Mouse (Mus musculus): ENCODE measurements at regions not wholly inside any gene's neighbourhood (a gene's known extent, or its start where the extent isn't known, plus 50 kb on each side); places are given as distances from the start of the nearest gene placed in this dataset.

DNA sequence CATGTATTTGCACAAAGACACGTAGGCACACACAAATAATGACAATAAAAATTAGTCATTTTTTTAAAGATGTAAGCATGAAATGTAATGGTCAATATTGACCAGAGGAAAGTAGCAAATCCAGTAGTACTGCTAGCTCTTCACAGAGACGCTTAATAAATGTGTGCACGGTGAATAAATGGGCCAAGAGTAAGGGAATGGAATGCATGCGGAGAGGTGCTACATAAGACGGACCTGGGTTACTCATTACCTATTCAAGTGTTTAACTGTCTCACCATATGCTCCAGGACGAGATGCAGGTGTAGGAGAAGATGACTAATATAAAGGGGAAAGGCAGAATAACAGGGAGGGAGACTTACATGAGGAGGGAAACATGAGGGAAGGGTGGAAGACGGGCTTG, 182.4 kb upstream of the Atp5g3 start:
- DNase-seq, result no peak

DNA sequence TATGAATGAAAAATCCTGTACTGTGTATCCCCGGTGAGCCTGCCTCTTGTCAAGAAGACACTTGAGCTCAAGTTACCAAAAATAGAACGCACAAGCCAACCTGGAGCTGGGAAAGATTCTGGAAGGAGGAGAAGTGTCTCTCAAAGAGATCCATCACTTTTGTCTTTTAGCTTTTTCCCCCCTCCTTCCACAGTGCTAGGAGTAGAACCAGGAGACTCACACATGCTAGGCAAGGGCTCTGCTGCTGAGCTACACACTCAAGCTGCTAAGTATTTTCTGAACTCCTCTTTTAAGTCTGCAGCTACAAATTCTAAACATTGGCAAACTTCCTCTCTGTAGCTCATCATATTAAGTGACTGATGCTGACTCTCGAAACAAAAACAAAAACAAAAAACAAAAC, 176.2 kb upstream of the Atp5g3 start:
- no peak for DNase-seq

DNA sequence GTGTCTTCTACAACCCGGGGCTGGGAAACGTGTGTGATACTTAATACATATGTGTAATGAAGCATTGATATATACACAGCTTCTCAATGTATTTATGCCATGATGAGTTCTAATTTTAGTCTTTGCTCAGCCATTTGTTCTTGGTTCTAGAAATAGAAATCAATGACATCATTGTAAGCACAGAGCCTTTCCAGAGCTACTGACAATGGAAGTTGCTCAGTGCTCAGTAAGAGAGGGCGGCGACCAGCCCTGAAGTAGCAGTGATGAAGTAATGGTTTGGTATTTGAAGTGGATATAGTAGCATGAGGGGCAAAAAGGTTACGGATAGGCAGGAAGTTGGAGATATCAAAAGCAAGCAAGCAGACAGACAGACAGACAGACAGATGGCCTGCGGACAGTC, 173.8 kb upstream of the Atp5g3 start:
- no peak for DNase-seq

DNA sequence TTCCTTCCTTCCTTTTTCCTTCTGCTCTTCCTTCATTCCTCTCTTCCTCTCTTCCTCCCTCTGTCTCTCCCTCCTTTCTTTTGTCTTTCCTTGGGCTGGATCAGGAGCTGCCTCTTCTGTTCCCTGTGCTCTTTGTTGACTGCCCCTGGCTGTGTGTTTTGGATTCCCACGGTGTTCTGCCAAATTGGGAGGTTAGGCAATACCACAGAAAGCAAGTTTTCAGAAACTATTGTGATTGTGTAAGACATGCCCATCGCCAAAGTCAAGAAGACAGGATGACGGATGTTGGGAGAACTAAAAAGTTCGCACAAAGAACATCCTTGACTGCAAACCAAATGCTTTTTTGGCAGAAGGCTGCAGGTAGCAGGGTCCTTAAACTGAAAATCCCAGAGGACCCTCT, 165.6 kb upstream of the Atp5g3 start:
- DNase-seq, result no peak

DNA sequence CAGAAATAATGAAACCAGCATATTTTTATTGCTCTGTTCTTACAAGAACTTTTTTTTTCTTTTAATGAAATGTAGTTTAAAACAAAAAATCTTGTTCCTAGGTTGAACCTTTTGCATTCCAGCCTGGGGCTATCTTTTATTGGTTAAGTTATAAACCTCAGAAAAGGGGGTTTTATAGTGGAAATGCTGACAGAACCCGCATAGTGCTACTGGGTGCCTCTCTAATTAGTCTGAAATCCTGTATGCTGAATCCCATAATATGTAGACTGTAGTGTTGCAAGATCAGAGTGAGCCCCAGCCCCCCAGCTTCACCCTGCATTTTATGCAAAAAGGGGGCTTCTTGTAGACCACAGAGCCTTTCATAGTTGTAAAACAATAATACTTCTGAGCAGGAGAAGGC, 164.4 kb upstream of the Atp5g3 start:
- no peak for DNase-seq

DNA sequence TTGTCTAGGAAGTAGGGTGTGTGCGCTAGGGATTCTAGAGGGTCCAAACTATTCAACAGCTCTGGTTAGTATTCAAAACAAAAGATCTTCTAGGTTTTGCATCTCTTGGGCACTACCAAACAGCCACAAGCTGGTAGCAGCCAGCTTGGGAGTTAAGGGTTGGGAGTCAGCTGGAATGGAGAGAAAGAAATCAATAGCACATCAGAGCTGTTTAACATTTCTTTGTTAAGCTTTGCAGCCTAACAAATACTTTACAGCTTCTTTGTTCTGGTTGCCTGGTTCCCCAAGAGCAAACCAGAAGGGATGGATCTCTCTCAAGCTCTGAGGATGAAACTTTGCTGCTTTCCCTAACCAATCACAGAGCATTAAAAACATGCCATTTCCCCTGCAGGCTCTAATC, 162.3 kb upstream of the Atp5g3 start:
- DNase-seq, result no peak

DNA sequence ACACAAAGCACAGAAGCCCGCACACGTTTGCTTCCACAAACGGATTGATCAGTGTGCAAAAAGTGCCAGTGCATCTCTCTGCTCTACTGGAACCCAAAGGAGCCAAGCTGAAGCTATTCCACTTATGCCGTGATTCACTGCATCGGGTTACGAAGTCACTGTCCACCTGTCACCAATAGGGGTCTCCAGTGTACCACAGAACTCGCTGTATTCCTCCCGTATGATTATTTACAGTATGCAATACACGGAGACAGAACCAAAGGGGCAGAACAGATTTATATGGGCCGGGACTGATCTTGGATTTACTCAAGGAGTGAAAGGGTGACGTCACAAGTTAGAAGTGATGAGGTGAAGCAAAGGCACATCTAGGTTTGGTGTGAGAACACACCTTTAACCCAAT, 155.5 kb upstream of the Atp5g3 start:
- DNase-seq, result peak; percentile 61 to 74

DNA sequence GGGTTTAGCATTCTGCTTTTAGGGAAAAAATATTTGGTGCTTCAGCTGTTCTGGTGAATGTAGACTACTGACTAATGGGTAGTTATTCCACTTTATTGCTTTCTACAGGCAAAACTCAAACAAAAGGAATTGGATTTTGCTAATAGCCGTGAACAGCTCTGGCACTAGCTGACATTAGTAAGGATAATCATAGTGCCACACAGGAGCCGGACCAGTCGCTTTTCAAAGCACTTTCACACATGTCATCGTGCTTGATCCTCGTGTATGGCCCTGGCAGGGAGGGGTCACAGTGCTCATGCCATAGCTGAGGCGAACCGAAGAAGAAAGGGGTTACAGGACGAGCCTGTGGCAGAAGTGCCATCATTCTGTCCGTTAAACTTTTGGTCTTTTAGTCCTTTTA, 153.2 kb upstream of the Atp5g3 start:
- DNase-seq, result no peak

DNA sequence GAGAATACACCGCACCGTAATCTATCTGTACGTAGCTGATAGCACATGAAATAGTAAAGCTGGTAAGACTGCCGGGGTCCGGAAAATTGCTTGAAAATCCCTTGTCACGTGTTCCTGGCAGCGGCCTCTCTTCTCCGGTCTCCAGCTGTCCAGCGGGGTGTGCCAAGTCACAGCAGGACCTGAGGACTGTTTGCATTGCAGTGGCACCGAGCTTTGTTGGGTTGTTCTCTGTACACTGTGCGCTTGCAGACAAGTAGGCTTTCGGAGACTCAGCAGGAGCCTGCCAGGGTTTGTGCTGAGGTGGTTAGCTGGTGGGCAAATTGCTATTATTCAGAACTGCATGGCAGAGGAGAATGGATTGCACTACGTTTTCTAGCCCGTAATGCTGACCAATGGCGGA, 152.7 kb upstream of the Atp5g3 start:
- no peak for DNase-seq

DNA sequence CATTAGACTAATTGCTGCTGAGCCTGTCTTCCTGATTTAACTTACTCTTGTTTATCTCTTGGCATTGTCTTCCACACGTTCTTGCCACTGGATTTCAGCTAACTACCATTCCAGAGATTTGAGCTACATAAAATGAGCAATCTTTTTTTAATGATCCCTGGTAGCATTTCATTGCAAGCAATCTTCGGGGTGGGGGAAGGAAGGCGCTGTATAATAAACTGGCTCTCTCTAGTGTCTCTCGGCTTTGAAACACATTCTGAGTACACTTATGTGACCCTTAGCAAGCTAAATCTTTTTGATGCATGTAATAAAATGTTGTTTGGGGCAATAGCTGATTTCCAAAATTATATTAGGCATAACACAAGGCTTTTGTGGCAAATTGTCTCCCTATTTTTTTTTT, 152.2 kb upstream of the Atp5g3 start:
- DNase-seq, result no peak

DNA sequence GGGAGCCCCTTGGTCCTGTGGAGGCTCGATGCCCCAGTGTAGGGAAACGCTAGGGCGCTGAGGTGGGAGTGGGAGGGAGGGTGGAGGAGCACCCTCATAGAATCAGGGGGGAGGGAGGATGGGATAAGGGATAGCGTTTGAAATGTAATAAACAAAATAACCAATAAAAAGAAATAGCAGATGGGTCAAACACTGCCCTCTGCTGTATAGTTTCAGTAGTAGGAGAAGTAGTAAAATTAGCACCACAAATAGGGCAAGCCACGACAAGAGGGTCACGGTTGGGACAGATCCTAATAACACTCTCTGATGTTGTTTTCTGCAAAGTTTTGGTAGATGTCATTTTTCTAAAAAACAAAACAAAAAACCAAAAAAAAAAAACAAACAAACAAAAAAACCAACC, 131.3 kb upstream of the Atp5g3 start:
- DNase-seq, result no peak

DNA sequence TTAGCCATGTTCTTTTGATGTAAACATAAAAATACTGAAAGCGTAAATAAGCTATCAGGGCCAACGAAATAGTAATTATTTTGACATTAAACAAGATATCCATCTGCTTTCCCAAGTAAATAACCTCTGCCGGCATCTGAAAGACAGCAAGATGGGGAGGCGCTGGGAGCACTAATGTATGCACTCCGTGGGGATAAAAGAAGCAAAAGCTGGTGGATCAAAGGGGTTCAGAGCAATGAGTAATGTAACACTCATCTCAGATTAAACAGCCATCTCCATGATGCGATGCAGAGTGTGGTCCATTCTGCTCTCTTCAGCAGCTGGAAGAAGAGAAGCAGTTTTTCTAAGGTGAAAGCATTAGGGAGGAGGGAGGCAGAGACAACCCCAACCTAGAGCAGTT, 128.5 kb upstream of the Atp5g3 start:
- no peak for DNase-seq

DNA sequence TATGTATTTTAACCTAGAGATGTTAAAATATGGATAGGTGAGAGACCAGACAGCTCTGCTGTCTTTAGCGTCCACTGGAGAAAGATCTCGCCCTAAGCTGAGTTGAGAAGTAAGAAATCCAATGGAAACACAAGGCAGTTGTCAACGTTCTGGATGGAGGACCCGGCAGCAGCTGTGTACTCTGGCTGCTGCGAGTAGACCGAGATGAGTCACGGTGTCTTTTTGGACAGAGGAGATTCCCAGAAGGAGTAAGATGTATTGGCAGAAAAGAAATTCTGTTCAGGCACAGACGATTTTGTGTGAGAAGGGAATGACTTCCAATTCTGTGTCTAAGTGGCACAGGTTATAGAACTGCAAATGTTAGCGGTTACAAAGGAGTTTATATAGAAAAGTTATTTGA, 124.9 kb upstream of the Atp5g3 start:
- DNase-seq, result no peak

DNA sequence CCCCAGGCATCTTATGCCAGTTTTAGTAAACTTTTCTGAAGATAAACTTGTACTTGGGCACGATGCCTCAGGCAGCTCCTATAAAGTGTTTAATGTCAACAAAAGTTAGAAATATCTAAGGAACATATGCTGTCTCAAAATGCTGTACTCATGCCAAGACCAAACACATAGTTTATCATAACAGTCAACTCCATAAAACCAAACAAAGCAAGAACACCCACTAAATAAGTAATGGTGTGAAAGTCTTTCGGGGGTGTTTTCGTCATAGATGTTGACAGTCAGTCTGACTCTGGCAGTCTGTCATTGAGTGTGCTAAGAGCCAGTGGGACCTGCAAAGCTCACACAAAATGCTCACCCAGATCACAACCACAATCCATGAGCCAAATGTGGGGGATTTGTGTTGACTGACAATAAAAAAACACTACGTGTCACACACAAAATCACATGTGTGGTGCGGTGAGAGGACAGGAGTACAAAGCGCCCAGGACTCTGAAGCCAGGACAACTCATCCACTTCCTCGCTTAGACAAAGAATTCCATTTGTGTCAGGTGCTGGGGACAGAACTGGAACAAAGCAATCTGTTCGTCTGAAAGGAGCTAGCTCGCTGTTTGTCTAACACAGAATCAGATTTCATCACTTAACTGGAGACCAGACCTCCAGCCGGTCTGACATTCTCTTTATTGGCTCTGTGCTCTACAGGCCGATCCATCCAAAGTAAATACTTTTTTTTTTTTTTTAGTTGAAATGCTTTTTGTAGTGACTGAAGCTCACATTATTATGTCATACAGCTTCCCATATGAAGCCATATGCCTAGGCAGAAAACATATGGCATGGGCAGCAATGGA, 121.3 kb upstream of the Atp5g3 start:
- DNase-seq, result no peak

DNA sequence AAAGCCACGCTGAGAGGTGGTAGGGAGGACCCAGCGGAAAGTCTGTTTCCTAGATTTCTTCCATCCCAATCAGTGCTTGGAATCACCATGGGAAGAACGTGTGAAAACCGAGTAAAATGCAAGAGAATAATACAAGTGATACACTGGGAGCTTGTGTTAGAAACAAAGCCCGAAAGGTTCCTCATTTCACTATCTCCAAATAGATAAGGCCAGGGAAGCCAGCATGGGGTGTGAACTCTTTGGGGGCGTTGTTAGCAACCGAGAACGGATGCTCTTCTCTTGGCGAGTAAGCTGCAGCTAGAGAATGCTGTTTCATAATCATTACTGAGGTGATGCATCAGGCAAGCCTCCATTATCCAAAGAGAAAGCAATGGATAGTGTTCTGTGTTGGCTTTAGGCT, 118.8 kb upstream of the Atp5g3 start:
- DNase-seq, result no peak

DNA sequence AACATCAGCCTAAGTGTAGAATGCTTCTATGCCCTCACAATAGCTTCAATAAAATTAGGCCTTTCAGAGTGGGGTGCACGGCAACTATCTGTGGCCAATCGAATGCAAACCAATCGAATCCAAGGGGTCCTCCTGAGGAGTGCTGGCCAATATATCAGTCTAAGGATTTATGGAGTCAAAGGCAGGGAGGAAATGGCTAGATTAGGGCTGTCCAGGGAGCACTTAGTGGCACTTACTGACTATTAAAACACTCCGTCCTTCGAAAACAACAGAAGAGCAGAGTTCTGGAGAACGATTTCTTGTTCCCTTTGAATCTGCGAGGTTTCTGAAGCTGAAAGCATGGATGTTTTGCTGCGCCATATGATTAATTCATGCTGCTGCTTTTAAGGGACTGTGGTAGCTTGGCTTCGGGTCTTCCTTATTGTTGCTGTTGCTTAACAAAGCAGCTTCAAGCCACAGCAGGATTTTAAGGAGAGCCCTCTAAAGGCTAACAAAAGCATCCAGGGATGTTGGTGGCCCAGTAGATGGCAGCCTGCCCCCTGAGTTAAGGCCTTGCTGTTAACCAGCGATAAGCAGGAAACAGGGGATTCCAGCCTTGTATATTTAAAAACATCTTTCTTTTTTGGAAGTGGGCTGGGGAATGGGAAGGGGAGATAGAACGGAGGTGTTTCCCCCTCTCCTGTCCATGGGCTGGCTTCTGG, 116.4 kb upstream of the Atp5g3 start:
- DNase-seq, result peak; percentile 6 to 51

DNA sequence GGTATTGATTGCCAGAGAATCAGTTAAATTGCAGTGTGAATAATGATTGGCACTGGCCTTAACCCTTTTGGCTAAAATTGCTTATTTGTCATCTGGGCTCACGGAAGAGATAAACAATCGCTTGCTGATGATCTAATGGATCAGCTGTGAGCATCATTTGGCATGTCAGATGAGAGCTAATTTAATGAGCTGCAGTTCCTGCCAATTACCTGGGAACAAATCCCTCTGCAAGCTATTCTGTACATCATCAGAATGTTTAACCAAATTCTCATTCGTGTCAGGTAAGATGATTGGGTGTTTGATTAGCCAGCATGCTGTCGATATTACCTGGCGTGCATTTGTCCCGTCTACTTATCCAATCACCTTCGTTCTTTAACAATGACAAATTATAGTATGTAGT, 104.0 kb upstream of the Atp5g3 start:
- no peak for DNase-seq

DNA sequence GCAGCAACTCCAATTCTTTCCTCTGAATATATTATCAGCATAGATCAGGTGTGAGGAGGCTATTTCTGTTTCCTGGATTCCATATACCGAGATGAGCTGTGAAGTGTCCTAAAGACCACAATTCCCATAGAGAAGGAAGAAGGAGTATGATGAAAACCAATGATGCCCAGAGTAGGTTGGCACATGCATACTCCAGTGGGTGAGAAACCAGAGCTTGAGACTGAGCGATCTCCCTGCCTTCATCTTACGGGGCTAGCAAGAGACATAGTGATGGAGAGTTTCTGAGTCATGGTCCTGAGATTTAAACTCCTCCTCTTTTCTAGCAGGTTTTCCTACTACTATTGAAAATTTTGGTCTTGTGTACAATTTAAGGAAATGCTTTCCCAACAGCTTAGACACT, 103.1 kb upstream of the Atp5g3 start:
- no peak for DNase-seq

DNA sequence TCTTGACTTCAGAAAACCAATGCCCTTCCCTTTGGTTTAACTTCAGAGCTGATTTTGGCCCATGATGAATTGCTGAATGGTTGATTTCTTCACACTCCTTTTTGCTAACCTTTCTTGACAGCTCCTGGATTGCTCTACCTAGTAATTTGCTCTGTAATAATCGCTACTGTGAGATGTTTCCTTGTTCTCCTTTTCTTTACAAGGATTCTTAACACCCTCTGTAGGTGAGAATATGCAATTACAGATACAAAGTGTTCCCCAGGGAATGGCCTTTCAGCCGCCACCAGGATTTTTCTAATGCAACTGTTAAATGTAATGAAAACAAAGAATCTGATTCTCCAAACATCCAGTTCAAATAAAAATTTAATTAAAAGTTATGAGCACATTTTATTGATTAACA, 87.4 kb upstream of the Atp5g3 start:
- DNase-seq, result peak in 1 of 2 experiments; percentile 17

DNA sequence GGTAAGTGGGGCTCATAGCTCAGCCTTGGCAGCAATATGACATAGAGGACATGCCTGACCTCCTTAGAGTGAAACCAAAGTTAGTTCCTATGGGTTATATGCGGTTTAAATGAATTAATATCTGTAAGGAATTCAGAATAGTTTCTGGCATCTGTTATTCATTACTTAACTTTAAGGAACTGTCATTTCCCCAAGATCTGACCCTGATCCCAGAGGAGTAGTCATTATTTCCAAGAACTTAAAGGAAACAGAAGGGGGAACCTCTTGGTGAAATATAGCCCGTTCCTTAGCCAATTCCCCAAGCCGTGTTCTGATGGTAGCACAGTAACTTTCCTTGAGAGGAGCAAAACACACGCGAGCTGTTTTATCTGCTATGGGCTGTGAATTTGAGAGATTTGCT, 85.9 kb upstream of the Atp5g3 start:
- no peak for DNase-seq

DNA sequence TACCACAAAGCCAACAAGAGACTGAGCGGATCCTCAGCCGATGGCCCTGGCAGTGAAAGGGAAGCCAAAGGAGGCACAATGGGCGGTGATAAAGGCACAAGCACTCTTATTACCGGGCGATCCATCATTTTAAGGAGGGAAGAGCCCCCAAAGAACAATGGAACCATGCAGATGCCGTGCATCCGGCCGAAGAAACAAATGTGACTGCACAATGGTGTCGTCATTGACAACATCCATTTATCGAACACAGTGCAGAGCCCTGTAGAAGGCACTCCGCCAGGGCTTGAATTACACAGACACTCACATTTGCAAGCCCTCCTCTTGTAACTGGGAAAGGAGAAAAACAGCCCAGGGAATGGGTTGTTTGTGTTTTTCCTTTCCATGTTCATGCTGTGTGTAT, 80.7 kb upstream of the Atp5g3 start:
- DNase-seq, result no peak

DNA sequence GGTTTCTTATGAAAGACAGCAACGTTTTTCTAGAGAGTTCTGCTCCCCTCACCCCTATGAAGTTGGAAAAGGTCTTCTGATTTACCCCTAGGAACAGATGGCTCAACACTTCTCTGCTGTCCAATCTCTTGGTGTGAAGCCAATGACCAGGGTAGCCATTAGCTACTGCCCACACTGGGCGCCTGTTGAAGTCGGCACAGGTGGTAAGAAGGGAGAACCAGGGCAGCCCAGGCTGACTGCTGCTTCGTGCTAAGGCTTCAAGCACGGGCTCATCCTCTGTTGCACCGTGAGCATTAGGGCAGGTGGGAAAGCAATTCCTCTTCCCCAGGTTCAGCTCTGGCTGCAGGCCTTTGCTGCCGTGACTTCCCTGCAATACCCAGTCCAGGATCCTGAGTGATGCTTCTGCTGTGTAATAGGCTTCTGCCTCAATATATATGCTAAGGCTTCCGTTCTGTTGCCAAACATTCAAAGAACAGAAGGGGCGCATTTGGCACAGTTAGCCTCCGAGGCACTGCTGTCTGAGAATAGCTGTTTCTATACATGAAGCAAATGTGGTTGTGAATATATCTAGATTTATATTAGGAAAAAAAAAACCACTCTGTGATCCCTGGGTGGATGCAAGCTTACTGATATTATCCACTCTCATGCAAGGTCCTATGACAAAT, 76.4 kb upstream of the Atp5g3 start:
- DNase-seq, result peak in 1 of 2 experiments; percentile 6

DNA sequence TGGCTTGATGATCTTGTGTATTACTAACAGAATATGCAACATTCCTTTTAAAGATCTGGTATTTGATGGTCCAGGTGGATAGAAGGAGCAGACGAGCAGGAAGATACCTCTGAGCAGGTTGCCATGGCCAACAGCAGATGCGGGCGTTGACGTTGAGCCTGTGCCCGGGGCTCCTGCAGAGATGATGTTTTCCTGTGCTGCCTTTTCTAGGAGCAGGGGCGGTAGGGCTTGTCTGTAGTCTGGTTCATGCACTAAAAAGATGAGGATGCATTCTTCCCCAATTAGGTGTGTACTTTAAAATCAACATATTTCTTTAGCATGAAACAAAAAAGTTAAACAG, 74.8 kb upstream of the Atp5g3 start:
- no peak for DNase-seq

DNA sequence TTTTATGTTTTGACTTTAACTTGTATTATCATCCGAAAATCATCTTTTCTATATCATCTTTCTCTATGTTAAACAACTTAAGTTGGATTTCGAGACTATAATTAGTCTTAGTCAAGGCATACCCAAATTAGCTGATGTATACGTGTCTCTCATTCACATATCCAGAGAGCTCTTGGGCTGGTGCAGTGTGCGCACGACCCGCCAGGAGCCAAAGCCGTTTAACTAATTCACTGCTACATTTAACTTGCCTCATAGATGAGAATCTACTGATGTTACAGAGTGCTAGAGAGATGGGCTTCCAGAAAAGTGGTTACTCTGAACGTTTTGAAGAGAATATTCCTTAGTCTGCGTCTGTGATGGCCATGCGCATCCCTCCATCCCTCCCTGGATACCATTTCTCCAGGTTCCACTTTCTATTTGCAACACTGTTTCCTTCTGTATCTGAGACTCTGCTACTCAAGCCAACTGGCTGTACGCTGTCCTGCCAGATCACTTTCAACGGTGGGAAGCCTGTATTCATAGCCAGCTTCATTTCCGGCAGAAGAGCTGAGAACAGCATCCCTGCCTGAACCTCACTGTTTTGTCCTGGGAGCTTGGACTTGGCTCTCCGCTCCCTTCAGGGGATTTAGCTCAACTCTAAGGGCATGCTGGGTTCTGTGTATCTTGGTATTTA, 74.2 kb upstream of the Atp5g3 start:
- no peak for DNase-seq

Data from kidney, postnatal 36 days (tissue).